Comparison of ENCODE assay signal across 12 mouse cellular contexts in the genomic region with DNA sequence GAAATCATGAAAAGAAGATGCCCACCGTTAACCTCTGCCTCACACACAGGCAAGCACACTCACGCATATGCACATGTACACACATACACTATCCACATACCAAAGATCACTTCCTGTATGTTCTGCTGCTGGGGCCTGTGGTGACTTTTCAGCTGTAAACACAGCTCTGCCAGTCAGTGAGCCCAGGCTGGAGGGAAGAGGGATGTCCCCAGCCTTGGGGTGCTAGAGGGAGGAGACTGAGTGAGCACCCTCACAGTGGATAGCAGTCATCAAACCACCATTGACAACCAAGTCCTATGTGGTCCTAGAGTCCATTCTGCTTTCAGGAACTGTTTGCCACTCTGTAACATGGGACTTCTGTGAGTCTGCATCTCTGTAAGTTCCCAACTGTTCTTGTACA. TPM values are rescaled to one million over a fixed set of nuclear protein-coding genes. Genes with fewer than 3 reads are reported as not detected.
DNase-seq lines count a peak whose midpoint lies in the region; ATAC-seq lines count a peak whose summit lies in the region.
"Had no signal": no experiment of that assay in that cellular context is flagged by ENCODE, and none has a peak within 500 bp of the region (broad histone marks: within the 10 kb centered on the region; RNA-seq: fewer than 3 reads in every experiment).

No protein-coding gene starts in this region.

- peak overlapping the region; percentile 50 to 63; a peak in 3 of 4 replicates for H3K27ac ChIP-seq in heart, embryonic 14.5 days (replicated peaks in 1 of 2; ENCODE audit: control insufficient read depth in 1 of 2, insufficient read depth in 1 of 2, low read depth in 2 of 2, low read length in 2 of 2)
- peak overlapping the region; percentile 11; the same call in 1 of the 2 replicates for H3K27ac ChIP-seq in embryonic facial prominence, embryonic 13.5 days
- peak overlapping the region; percentile 44 for H3K27ac ChIP-seq in stomach, embryonic 16.5 days (ENCODE audit: low read length)
- H3K27ac ChIP-seq: left cerebral cortex, adult 2 months had no signal

- peaks cover 14 to 26% of the 10 kb centered on the region in 2 experiments for H3K4me1 ChIP-seq in heart, embryonic 14.5 days (ENCODE audit: control insufficient read depth in 2 of 2, insufficient read depth in 2 of 2, low read length in 2 of 2)
- peaks cover 76% of the 10 kb centered on the region for H3K4me1 ChIP-seq in megakaryocyte, embryonic 14.5 days
- peaks cover 5% of the 10 kb centered on the region for H3K4me1 ChIP-seq in embryonic facial prominence, embryonic 13.5 days
- 0 out of 2 replicates have a peak, but pooled peaks cover 4% of the 10 kb centered on the region for H3K4me1 ChIP-seq in stomach, embryonic 16.5 days (ENCODE audit: control insufficient read depth, insufficient read depth, low read length)

- ATAC-seq in heart, embryonic 14.5 days (ENCODE audit: insufficient number of reproducible peaks, insufficient read depth, low FRiP score, low read depth): no peak
- ATAC-seq in megakaryocyte, adult 5-6 weeks (ENCODE audit: poor library complexity, severe bottlenecking): no peak
- no peak for ATAC-seq in embryonic facial prominence, embryonic 13.5 days (ENCODE audit: insufficient number of reproducible peaks, insufficient read depth, low FRiP score, low TSS enrichment, low read depth)
- no peak for ATAC-seq in stomach, embryonic 16.5 days (ENCODE audit: insufficient read depth, low FRiP score)

- no peaks in the 10 kb centered on the region for H3K27me3 ChIP-seq in heart, embryonic 14.5 days (ENCODE audit: control insufficient read depth, insufficient read depth, low read length)
- H3K27me3 ChIP-seq in megakaryocyte, embryonic 14.5 days (replicated peaks): no peaks in the 10 kb centered on the region
- H3K27me3 ChIP-seq in embryonic facial prominence, embryonic 13.5 days: no peaks in the 10 kb centered on the region
- H3K27me3 ChIP-seq in stomach, embryonic 16.5 days (ENCODE audit: control insufficient read depth, insufficient read depth, low read length): no peaks in the 10 kb centered on the region

- H3K4me3 ChIP-seq in heart, embryonic 14.5 days (ENCODE audit: control insufficient read depth in 1 of 2, insufficient read depth in 1 of 2, low read depth in 1 of 2, low read length in 2 of 2): no peak overlapping the region
- H3K4me3 ChIP-seq in megakaryocyte, embryonic 14.5 days (replicated peaks): peak overlapping the region; percentile 76
- H3K4me3 ChIP-seq in embryonic facial prominence, embryonic 13.5 days: no peak overlapping the region
- H3K4me3 ChIP-seq in stomach, embryonic 16.5 days (replicated peaks; ENCODE audit: low read length): no peak overlapping the region
- H3K4me3 ChIP-seq: left cerebral cortex, adult 2 months had no signal

- H3K9me3 ChIP-seq in heart, embryonic 14.5 days (ENCODE audit: control insufficient read depth, low read length): no peaks in the 10 kb centered on the region
- H3K9me3 ChIP-seq in megakaryocyte, embryonic 14.5 days: peaks cover 4% of the 10 kb centered on the region; the same call in 1 of the 2 replicates
- no peaks in the 10 kb centered on the region for H3K9me3 ChIP-seq in embryonic facial prominence, embryonic 13.5 days
- no peaks in the 10 kb centered on the region for H3K9me3 ChIP-seq in stomach, embryonic 16.5 days (replicated peaks; ENCODE audit: control insufficient read depth, low read length)

- intact Hi-C loops in heart, postnatal 10 days (cut with DNase I): loop anchor here (10.0 kb wide), 1 partner anchor 207 kb away; no protein-coding TSS in a partner anchor

- no peak overlapping the region for H3K4me2 ChIP-seq in heart, embryonic 14.5 days (ENCODE audit: low read length)
- no peak overlapping the region for H3K4me2 ChIP-seq in embryonic facial prominence, embryonic 13.5 days
- H3K4me2 ChIP-seq in stomach, embryonic 16.5 days (ENCODE audit: low read depth, low read length): no peak overlapping the region

- H3K9ac ChIP-seq in heart, embryonic 14.5 days (ENCODE audit: low read length): no peak overlapping the region
- no peak overlapping the region for H3K9ac ChIP-seq in embryonic facial prominence, embryonic 13.5 days
- H3K9ac ChIP-seq in stomach, embryonic 16.5 days (ENCODE audit: low read length): no peak overlapping the region; the same call in 1 of the 2 replicates

- no peaks in the 10 kb centered on the region for H3K36me3 ChIP-seq in heart, embryonic 14.5 days (ENCODE audit: control insufficient read depth, insufficient read depth, low read length)
- H3K36me3 ChIP-seq in megakaryocyte, embryonic 14.5 days (replicated peaks; ENCODE audit: low read length): peaks cover 14% of the 10 kb centered on the region
- H3K36me3 ChIP-seq in embryonic facial prominence, embryonic 13.5 days: no peaks in the 10 kb centered on the region
- H3K36me3 ChIP-seq in stomach, embryonic 16.5 days (ENCODE audit: control insufficient read depth, insufficient read depth, low read length): no peaks in the 10 kb centered on the region

- WGBS in heart, embryonic 14.5 days: 83% methylated on average over 2 of the region's 2 CpGs
- WGBS in embryonic facial prominence, embryonic 13.5 days: 70% methylated on average over 2 of the region's 2 CpGs
- WGBS in stomach, embryonic 16.5 days: 76% methylated on average over 2 of the region's 2 CpGs

- no peak for DNase-seq in heart, postnatal 10 days
- no peak for DNase-seq in urinary bladder, adult 2 months (ENCODE audit: low spot score)
- no peak for DNase-seq in Muller cell, postnatal 12 days (ENCODE audit: inconsistent ontology term)
- DNase-seq: lung, adult 2 months; retina, postnatal 1 day had no signal

RNA-seq across cellular contexts. Expression of a gene that starts 2.9 kb away (rescaled TPM):
- 305 and 318 TPM in 2 replicates for polyA plus RNA-seq in heart, embryonic 14.5 days (2014; fragmentation: Nextera tagmentation; extraction: Ambion mirVana)
- 100 to 1,000 TPM; 229 to 241 TPM for total RNA-seq in heart, postnatal 10 days (2021)
- 84.6 and 1,037 TPM in 2 replicates for polyA plus RNA-seq in megakaryocyte, embryonic 14.5 days (2012; ENCODE audit: insufficient read depth, low replicate concordance)
- total RNA-seq in megakaryocyte, adult 5-6 weeks (2015): 301 and 308 TPM in 2 replicates
- total RNA-seq in megakaryocyte, adult 5-6 weeks (2017): 515 and 545 TPM in 2 replicates
- 622 and 634 TPM in 2 replicates for polyA plus RNA-seq in embryonic facial prominence, embryonic 13.5 days (2015; fragmentation: Nextera tagmentation; extraction: Ambion mirVana)
- 617 and 647 TPM in 2 replicates for polyA plus RNA-seq in stomach, embryonic 16.5 days (2015; fragmentation: Nextera tagmentation; extraction: Ambion mirVana)
- polyA plus RNA-seq in urinary bladder, adult 2 months (2012; rRNA removed): 200 and 234 TPM in 2 replicates

RNA-seq across cellular contexts. Expression of a gene that starts 25.1 kb away (rescaled TPM):
- polyA plus RNA-seq in heart, embryonic 14.5 days (2014; fragmentation: Nextera tagmentation; extraction: Ambion mirVana): not detected in 2 replicates
- total RNA-seq in heart, postnatal 10 days (2021): not detected
- polyA plus RNA-seq in megakaryocyte, embryonic 14.5 days (2012; ENCODE audit: insufficient read depth, low replicate concordance): not detected in 2 replicates
- not detected in 2 replicates for total RNA-seq in megakaryocyte, adult 5-6 weeks (2015)
- not detected in 2 replicates for total RNA-seq in megakaryocyte, adult 5-6 weeks (2017)
- polyA plus RNA-seq in embryonic facial prominence, embryonic 13.5 days (2015; fragmentation: Nextera tagmentation; extraction: Ambion mirVana): 0.03 TPM in 2 replicates
- polyA plus RNA-seq in stomach, embryonic 16.5 days (2015; fragmentation: Nextera tagmentation; extraction: Ambion mirVana): 0.06 TPM in 1 of 2 replicates, not detected in the other
- not detected in 2 replicates for polyA plus RNA-seq in urinary bladder, adult 2 months (2012; rRNA removed)
- total RNA-seq: left cerebral cortex, adult 2 months had no signal
- polyA plus RNA-seq: lung, adult 2 months had no signal

RNA-seq across cellular contexts. Expression of a gene that starts 29.1 kb away (rescaled TPM):
- 57.8 and 58.2 TPM in 2 replicates for polyA plus RNA-seq in heart, embryonic 14.5 days (2014; fragmentation: Nextera tagmentation; extraction: Ambion mirVana)
- 10 to 100 TPM; 38.3 to 42.8 TPM for total RNA-seq in heart, postnatal 10 days (2021)
- 48.8 and 66.5 TPM in 2 replicates for polyA plus RNA-seq in megakaryocyte, embryonic 14.5 days (2012; ENCODE audit: insufficient read depth, low replicate concordance)
- total RNA-seq in megakaryocyte, adult 5-6 weeks (2015): 63.8 and 66.5 TPM in 2 replicates
- total RNA-seq in megakaryocyte, adult 5-6 weeks (2017): 436 and 580 TPM in 2 replicates
- polyA plus RNA-seq in embryonic facial prominence, embryonic 13.5 days (2015; fragmentation: Nextera tagmentation; extraction: Ambion mirVana): 132 and 142 TPM in 2 replicates
- 127 and 155 TPM in 2 replicates for polyA plus RNA-seq in stomach, embryonic 16.5 days (2015; fragmentation: Nextera tagmentation; extraction: Ambion mirVana)
- 82.2 and 89.4 TPM in 2 replicates for polyA plus RNA-seq in urinary bladder, adult 2 months (2012; rRNA removed)

RNA-seq across cellular contexts. Expression of a gene that starts 48.9 kb away (rescaled TPM):
- polyA plus RNA-seq in heart, embryonic 14.5 days (2014; fragmentation: Nextera tagmentation; extraction: Ambion mirVana): not detected in 2 replicates
- total RNA-seq in heart, postnatal 10 days (2021): not detected
- polyA plus RNA-seq in megakaryocyte, embryonic 14.5 days (2012; ENCODE audit: insufficient read depth, low replicate concordance): not detected in 2 replicates
- total RNA-seq in megakaryocyte, adult 5-6 weeks (2015): not detected in 2 replicates
- total RNA-seq in megakaryocyte, adult 5-6 weeks (2017): not detected in 2 replicates
- 0.11 TPM in 1 of 2 replicates, not detected in the other for polyA plus RNA-seq in embryonic facial prominence, embryonic 13.5 days (2015; fragmentation: Nextera tagmentation; extraction: Ambion mirVana)
- polyA plus RNA-seq in stomach, embryonic 16.5 days (2015; fragmentation: Nextera tagmentation; extraction: Ambion mirVana): 0.03 TPM in 1 of 2 replicates, not detected in the other
- polyA plus RNA-seq in urinary bladder, adult 2 months (2012; rRNA removed): not detected in 2 replicates
- total RNA-seq: left cerebral cortex, adult 2 months had no signal
- polyA plus RNA-seq: embryonic facial prominence, embryonic 11.5 days; lung, adult 2 months had no signal

RNA-seq across cellular contexts. Expression of a gene that starts 57.5 kb away (rescaled TPM):
- polyA plus RNA-seq in heart, embryonic 14.5 days (2014; fragmentation: Nextera tagmentation; extraction: Ambion mirVana): not detected in 2 replicates
- not detected for total RNA-seq in heart, postnatal 10 days (2021)
- polyA plus RNA-seq in megakaryocyte, embryonic 14.5 days (2012; ENCODE audit: insufficient read depth, low replicate concordance): 2.3 and 4.8 TPM in 2 replicates
- 8.3 and 12.3 TPM in 2 replicates for total RNA-seq in megakaryocyte, adult 5-6 weeks (2015)
- 6.7 and 6.9 TPM in 2 replicates for total RNA-seq in megakaryocyte, adult 5-6 weeks (2017)
- polyA plus RNA-seq in embryonic facial prominence, embryonic 13.5 days (2015; fragmentation: Nextera tagmentation; extraction: Ambion mirVana): not detected in 2 replicates
- 1.4 and 2.0 TPM in 2 replicates for polyA plus RNA-seq in stomach, embryonic 16.5 days (2015; fragmentation: Nextera tagmentation; extraction: Ambion mirVana)
- polyA plus RNA-seq in urinary bladder, adult 2 months (2012; rRNA removed): 0.23 and 0.24 TPM in 2 replicates
- total RNA-seq: left cerebral cortex, adult 2 months had no signal
- polyA plus RNA-seq: embryonic facial prominence, embryonic 11.5 days had no signal
